15 mouse cellular contexts compared by ENCODE assay signal in the genomic region with DNA sequence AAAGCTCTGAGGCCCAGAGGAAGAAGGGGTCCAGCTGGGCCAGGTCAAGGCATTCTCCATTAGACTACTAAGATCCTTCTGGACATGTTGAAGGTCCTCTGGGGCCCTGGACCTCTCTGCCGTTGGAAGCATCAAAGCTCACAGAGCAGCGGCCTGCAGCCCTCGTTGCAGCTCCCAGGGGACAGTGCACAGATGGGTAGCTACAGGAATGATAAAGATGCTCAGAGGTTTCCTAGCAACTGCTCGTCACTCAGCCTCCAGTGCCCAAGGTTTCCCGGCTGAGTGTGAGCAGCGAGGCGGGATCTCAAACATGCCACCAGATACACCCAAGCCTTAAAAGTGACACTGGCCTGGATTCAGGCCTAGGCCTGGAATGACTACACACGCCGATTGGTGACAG. TPM values are rescaled to one million over a fixed set of nuclear protein-coding genes. Genes with fewer than 3 reads are reported as not detected.
DNase-seq lines count a peak whose midpoint lies in the region; ATAC-seq lines count a peak whose summit lies in the region.
"Had no signal": no experiment of that assay in that cellular context is flagged by ENCODE, and none has a peak within 500 bp of the region (broad histone marks: within the 10 kb centered on the region; RNA-seq: fewer than 3 reads in every experiment).

No protein-coding gene starts in this region.

- no peaks in the 10 kb centered on the region for H3K9me3 ChIP-seq in kidney, embryonic 14.5 days (ENCODE audit: control insufficient read depth, low read length)
- H3K9me3 ChIP-seq in hindbrain, embryonic 10.5 days: no peaks in the 10 kb centered on the region
- H3K9me3 ChIP-seq: embryonic facial prominence, embryonic 15.5 days; heart, embryonic 13.5 days; intestine, embryonic 15.5 days had no signal

- DNase-seq in kidney, adult 8-10 months: no peak
- DNase-seq in hindbrain, embryonic 10.5 days (ENCODE audit: low spot score): peak; percentile 50
- DNase-seq in layer of hippocampus, postnatal 36 days: peak; percentile 14 to 19
- peak; percentile 63 for DNase-seq in retina, embryonic 14.5 days (ENCODE audit: low spot score)
- DNase-seq in spleen, postnatal 10 days (ENCODE audit: low spot score in 2 of 2): no peak
- DNase-seq in lung, postnatal 14 days: no peak
- no peak for DNase-seq in adrenal gland, postnatal 36 days
- DNase-seq: cerebellum, adult 9-10 months; thymus, postnatal 25 days had no signal

- no peaks in the 10 kb centered on the region for H3K27me3 ChIP-seq in kidney, embryonic 14.5 days (ENCODE audit: control insufficient read depth, insufficient read depth, low read length)
- no peaks in the 10 kb centered on the region; the same call in 1 of the 2 replicates for H3K27me3 ChIP-seq in hindbrain, embryonic 10.5 days (ENCODE audit: insufficient read depth, poor library complexity, severe bottlenecking)
- H3K27me3 ChIP-seq: embryonic facial prominence, embryonic 15.5 days; intestine, embryonic 15.5 days had no signal

- H3K36me3 ChIP-seq in kidney, embryonic 14.5 days (ENCODE audit: control insufficient read depth, insufficient read depth, low read length): no peaks in the 10 kb centered on the region
- no peaks in the 10 kb centered on the region for H3K36me3 ChIP-seq in hindbrain, embryonic 10.5 days
- H3K36me3 ChIP-seq: embryonic facial prominence, embryonic 15.5 days; heart, embryonic 13.5 days; intestine, embryonic 15.5 days had no signal

- H3K4me3 ChIP-seq in kidney, embryonic 14.5 days (ENCODE audit: low read length): no peak overlapping the region
- H3K4me3 ChIP-seq in hindbrain, embryonic 10.5 days: no peak overlapping the region
- H3K4me3 ChIP-seq: embryonic facial prominence, embryonic 15.5 days; heart, embryonic 13.5 days; intestine, embryonic 15.5 days had no signal

- no peaks in the 10 kb centered on the region for H3K4me1 ChIP-seq in kidney, embryonic 14.5 days (ENCODE audit: control insufficient read depth, insufficient read depth, low read length)
- peaks cover 13% of the 10 kb centered on the region for H3K4me1 ChIP-seq in hindbrain, embryonic 10.5 days (replicated peaks)
- H3K4me1 ChIP-seq: embryonic facial prominence, embryonic 15.5 days had no signal

- no peak overlapping the region for H3K9ac ChIP-seq in kidney, embryonic 14.5 days (ENCODE audit: low read depth, low read length)
- H3K9ac ChIP-seq: embryonic facial prominence, embryonic 15.5 days; heart, embryonic 13.5 days; intestine, embryonic 15.5 days had no signal

- ATAC-seq in kidney, embryonic 14.5 days (ENCODE audit: low FRiP score, low TSS enrichment): peak; percentile 37; the same call in 1 of the 2 replicates
- ATAC-seq: intestine, embryonic 15.5 days had no signal

- 47% methylated on average over 9 of the region's 9 CpGs for WGBS in kidney, embryonic 14.5 days
- WGBS in hindbrain, embryonic 10.5 days: 45% methylated on average over 9 of the region's 9 CpGs

- no peak overlapping the region for H3K27ac ChIP-seq in kidney, embryonic 14.5 days (ENCODE audit: low read depth, low read length)
- no peak overlapping the region for H3K27ac ChIP-seq in hindbrain, embryonic 10.5 days
- H3K27ac ChIP-seq: embryonic facial prominence, embryonic 15.5 days; heart, embryonic 13.5 days; intestine, embryonic 15.5 days; macrophage had no signal

- no peak overlapping the region for H3K4me2 ChIP-seq in kidney, embryonic 14.5 days (replicated peaks; ENCODE audit: low read depth, low read length)
- H3K4me2 ChIP-seq: embryonic facial prominence, embryonic 15.5 days; heart, embryonic 13.5 days; intestine, embryonic 15.5 days; liver, embryonic 11.5 days had no signal

RNA-seq across cellular contexts. Expression of a gene that starts 6.7 kb away (rescaled TPM):
- polyA plus RNA-seq in kidney, embryonic 14.5 days (2014; fragmentation: Nextera tagmentation; extraction: Ambion mirVana): 3.6 and 4.3 TPM in 2 replicates
- not detected in 2 replicates for polyA plus RNA-seq in hindbrain, embryonic 10.5 days (2016; fragmentation: Nextera tagmentation; extraction: Ambion mirVana)
- total RNA-seq in layer of hippocampus, postnatal 36 days (2021): 1 to 10 TPM; 1.1 to 1.4 TPM
- under 1 TPM in 1 of 2 experiments, not detected in 1; 0.40 TPM for total RNA-seq in adrenal gland, postnatal 36 days (2021)

RNA-seq across cellular contexts. Expression of a gene that starts 50.7 kb away (rescaled TPM):
- polyA plus RNA-seq in kidney, embryonic 14.5 days (2014; fragmentation: Nextera tagmentation; extraction: Ambion mirVana): 4.4 and 9.3 TPM in 2 replicates
- polyA plus RNA-seq in hindbrain, embryonic 10.5 days (2016; fragmentation: Nextera tagmentation; extraction: Ambion mirVana): not detected in 2 replicates
- total RNA-seq in layer of hippocampus, postnatal 36 days (2021): under 1 TPM in 1 of 2 experiments, not detected in 1; 0.15 TPM
- not detected for total RNA-seq in adrenal gland, postnatal 36 days (2021)
- polyA plus RNA-seq: heart, embryonic 13.5 days; liver, embryonic 11.5 days; macrophage had no signal

Comparison
In these comparisons a context has a peak if more than half of its experiments do, and no peak if none do; other contexts are left out.
1. DNase-seq: peak in hindbrain, embryonic 10.5 days (single experiment), layer of hippocampus, postnatal 36 days (2 of 2) and retina, embryonic 14.5 days (single experiment); none in kidney, adult 8-10 months (0 of 2), spleen, postnatal 10 days (0 of 2), lung, postnatal 14 days (single experiment) and adrenal gland, postnatal 36 days (0 of 2).